Mouse (Mus musculus) left cerebral cortex, postnatal 14 days (tissue): Measurements from ENCODE around the gene Krtap9-3. TPM values are rescaled to one million over a fixed set of nuclear protein-coding genes. Genes with fewer than 3 reads are reported as not detected.
A peak's percentile ranks its signal among the peaks of the same experiment; 100 is the strongest.

Source experiments
- DNase-seq, 2 experiments: peaks; one replicate each; pipeline ENCODE4 v3.0.0; 2021 to 2022; ENCODE audit warnings: low spot score in 2 of 2, mixed read lengths in 1 of 2
- intact Hi-C: fragments of 180-260 bp; cut with DNase I; formaldehyde crosslinking; loops from one replicate; pipeline ENCODE4 v1.15.1; 2025
- total RNA-seq, 2 experiments: library from RNA; stranded (reverse); gene quantifications; 2 replicates each; pipeline ENCODE4 v1.2.3; 2021

The Krtap9-3 gene
- total RNA-seq, 2 experiments from 2014 or later = not detected

DNA sequence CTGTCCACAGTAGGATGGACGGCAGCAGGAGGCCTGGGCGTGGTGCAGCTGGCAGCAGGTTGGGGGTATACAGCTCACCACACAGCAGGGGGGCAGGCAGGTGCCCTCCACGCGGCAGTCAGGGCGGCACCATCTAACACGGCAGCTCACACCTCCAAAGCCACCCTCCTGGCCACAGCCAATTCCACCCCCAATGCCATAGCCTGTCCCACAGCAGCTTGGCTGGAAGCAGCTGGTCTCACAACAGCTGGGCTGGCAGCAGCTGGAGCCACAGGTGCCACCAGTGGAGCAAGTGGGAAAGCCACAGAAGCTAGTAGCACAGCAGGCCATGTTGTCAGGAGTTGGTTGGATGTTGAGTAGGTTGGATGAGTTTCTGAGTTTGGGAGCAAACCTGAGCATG lies 17.3 kb downstream of the Krtap9-3 start, which contains the start of gene Krtap1-5:
Krtap1-5 (minus strand) TSS at position 381 of the 400 bp plus-strand sequence.
- intact Hi-C loops = loop anchor here (5.0 kb wide), 1 partner anchor 587 kb away; no protein-coding TSS in a partner anchor

GRCm38 (mm10) chr11:99574106-99574505 lies 23.8 kb downstream of the Krtap9-3 start:
- peak; percentile 39 to 75 for DNase-seq
- intact Hi-C loops = loop anchor here (5.0 kb wide), 1 partner anchor 107 kb away; no protein-coding TSS in a partner anchor

More for the DNA sequence above, 17.3 kb downstream of the Krtap9-3 start, which contains the start of gene Krtap1-5:
- no peak for DNase-seq

DNA sequence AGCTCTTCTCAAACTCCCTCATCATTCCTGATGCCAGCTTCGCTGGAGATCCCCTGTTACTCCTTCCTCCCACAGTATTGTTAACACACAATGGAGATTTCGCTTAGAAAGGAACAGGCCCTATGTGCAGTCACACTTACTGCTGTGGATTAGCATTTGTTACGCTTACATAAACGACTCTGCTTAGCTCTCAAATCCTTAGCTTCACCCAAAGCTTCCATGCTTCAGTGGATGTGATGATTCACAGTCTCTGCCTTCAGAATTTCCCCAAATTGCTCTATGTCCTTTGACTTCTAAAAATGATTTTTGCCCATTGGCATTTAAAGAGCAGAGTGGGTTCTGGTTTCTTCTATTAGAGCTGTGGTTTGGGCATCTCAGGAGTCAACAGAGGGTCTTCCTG lies 24.7 kb downstream of the Krtap9-3 start:
- DNase-seq = peak in 1 of 2 experiments; percentile 13
- intact Hi-C loops = loop anchor here (5.0 kb wide), 1 partner anchor 106 kb away; no protein-coding TSS in a partner anchor

- DNase-seq = no peak
- intact Hi-C loops = no loop called here
Measured at GRCm38 (mm10) chr11:99566530-99566929, 31.4 kb downstream of the Krtap9-3 start, which contains the start of gene Krtap3-1. Gene Krtap3-1, minus strand, starts transcription at chr11:99566630.

DNA sequence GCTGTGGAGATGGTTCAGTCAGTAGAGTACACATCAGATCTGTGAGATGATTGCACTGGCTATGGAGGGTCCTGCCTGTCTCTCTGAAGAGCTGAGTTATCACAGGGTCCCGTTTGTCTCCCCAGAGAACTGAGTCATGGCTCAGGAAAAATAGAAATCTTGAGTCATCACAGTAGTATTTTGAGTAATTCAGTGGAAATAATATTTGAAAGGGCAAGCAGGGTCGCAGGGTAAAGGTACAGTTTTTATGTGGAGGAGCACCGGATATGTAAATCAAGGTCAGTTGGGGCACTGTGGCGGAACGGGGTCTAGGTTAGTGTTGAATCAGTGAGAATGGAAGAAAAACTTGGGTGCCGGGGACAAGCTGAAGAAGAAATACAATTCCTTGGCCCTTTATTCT lies 35.3 kb downstream of the Krtap9-3 start:
- no peak for DNase-seq
- intact Hi-C loops = no loop called here

DNA sequence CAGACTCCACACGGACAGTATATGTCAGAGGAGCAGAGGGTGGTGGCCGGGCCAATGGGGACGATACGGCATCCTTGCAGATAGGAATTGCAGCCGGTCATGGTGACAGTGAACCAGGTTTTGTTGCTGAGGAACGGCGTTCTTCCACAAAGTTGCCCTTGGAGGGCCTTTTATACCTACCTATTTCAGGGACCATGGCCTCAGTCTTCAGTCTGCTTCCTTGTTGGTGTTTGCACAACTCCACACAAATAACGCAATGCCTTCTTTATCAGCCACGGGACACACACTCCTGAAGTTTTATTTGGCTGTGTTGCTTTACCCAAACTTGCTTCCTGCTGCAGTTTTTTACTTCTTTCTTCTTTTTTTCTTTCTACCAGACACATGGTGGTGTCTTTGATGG lies 38.5 kb downstream of the Krtap9-3 start, which contains the start of gene Gm11939:
Gm11939 (minus strand) TSS at position 101 of the 400 bp plus-strand sequence.
- DNase-seq = no peak
- intact Hi-C loops = no loop called here

GRCm38 (mm10) chr11:99557976-99558745 lies 39.7 kb downstream of the Krtap9-3 start:
- intact Hi-C loops = no loop called here
- DNase-seq = peak in 1 of 2 experiments; percentile 10

- no peak for DNase-seq
- intact Hi-C loops = no loop called here
Measured at GRCm38 (mm10) chr11:99556753-99557152, 41.2 kb downstream of the Krtap9-3 start, which contains the start of gene Krtap3-2. Gene Krtap3-2, minus strand, starts transcription at chr11:99556853.

DNA sequence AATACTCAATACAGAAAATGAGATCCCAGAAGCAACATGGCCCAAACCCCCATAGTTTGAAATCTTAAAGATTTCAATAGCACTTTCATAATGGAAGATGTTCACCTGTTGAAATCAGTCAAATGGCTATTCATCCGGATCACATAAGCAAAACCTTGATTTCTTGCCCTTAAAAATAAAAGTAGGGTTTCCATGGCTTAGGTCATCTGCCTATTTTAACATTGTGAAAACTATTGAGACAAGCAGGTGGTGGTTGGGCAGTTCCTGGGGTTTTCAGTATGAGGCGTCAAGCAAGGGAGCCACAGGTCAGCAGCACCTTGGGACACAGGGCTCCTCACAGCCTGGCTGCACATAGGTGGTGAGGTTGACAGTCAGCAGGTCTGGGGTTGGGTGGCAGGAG lies 41.7 kb downstream of the Krtap9-3 start:
- intact Hi-C loops = no loop called here
- DNase-seq = no peak

- intact Hi-C loops = no loop called here
Measured at GRCm38 (mm10) chr11:99550765-99551164, 47.1 kb downstream of the Krtap9-3 start, which contains the start of gene Krtap3-3. Gene Krtap3-3, minus strand, starts transcription at chr11:99550865.

GRCm38 (mm10) chr11:99547892-99548291 lies 50.0 kb downstream of the Krtap9-3 start:
- intact Hi-C loops = no loop called here
- DNase-seq = no peak

More at GRCm38 (mm10) chr11:99550765-99551164, 47.1 kb downstream of the Krtap9-3 start, which contains the start of gene Krtap3-3:
- DNase-seq = no peak

Other genes starting within 250 kb of the Krtap9-3 start
- gene Krt27, start 247.0 kb downstream of the Krtap9-3 start, total RNA-seq = not detected
- gene Krt28, start 223.2 kb downstream of the Krtap9-3 start, total RNA-seq = under 1 TPM; 0.22 to 0.34 TPM
- gene Krt10, start 208.7 kb downstream of the Krtap9-3 start, total RNA-seq = 10 to 100 TPM; 12.2 to 13.8 TPM
- 1 to 10 TPM; 8.5 to 9.7 TPM for gene Krt12, start 175.8 kb downstream of the Krtap9-3 start, total RNA-seq
- gene Krt20, start 160.0 kb downstream of the Krtap9-3 start, total RNA-seq = not detected
- gene Krt23, start 105.0 kb downstream of the Krtap9-3 start, total RNA-seq = not detected
- not detected for gene Krt39, start 76.8 kb downstream of the Krtap9-3 start, total RNA-seq
- not detected for gene Krt40, start 54.9 kb downstream of the Krtap9-3 start, total RNA-seq
- not detected for gene Krtap3-3, start 47.2 kb downstream of the Krtap9-3 start, total RNA-seq
- not detected for gene Krtap3-2, start 41.3 kb downstream of the Krtap9-3 start, total RNA-seq
- gene Gm11939, start 38.6 kb downstream of the Krtap9-3 start, total RNA-seq = not detected
- not detected for gene Krtap3-1, start 31.5 kb downstream of the Krtap9-3 start, total RNA-seq
- gene Krtap1-5, start 17.1 kb downstream of the Krtap9-3 start, total RNA-seq = not detected
- not detected for gene Krtap1-4, start 14.5 kb downstream of the Krtap9-3 start, total RNA-seq
- gene Krtap1-3, start 6.8 kb downstream of the Krtap9-3 start, total RNA-seq = not detected
- gene Gm11938, start 5.2 kb upstream of the Krtap9-3 start, total RNA-seq = not detected
- not detected for gene Gm11937, start 12.1 kb upstream of the Krtap9-3 start, total RNA-seq
- not detected for gene Krtap2-4, start 16.7 kb upstream of the Krtap9-3 start, total RNA-seq
- gene Gm11562, start 22.3 kb upstream of the Krtap9-3 start, total RNA-seq = not detected
- not detected for gene Krtap4-1, start 30.1 kb upstream of the Krtap9-3 start, total RNA-seq
- gene Krtap4-2, start 37.0 kb upstream of the Krtap9-3 start, total RNA-seq = not detected
- gene Krtap4-7, start 46.0 kb upstream of the Krtap9-3 start, total RNA-seq = not detected
- not detected for gene Gm11555, start 52.1 kb upstream of the Krtap9-3 start, total RNA-seq
- not detected for gene Gm11563, start 60.9 kb upstream of the Krtap9-3 start, total RNA-seq
- not detected for gene Krtap4-6, start 67.9 kb upstream of the Krtap9-3 start, total RNA-seq
- not detected for gene Gm14190, start 92.6 kb upstream of the Krtap9-3 start, total RNA-seq
- gene Gm14180, start 136.2 kb upstream of the Krtap9-3 start, total RNA-seq = not detected
- not detected for gene Gm11595, start 174.8 kb upstream of the Krtap9-3 start, total RNA-seq
- gene Krtap4-8, start 182.6 kb upstream of the Krtap9-3 start, total RNA-seq = not detected
- not detected for gene Krtap4-9, start 187.1 kb upstream of the Krtap9-3 start, total RNA-seq
- not detected for gene Gm11596, start 195.4 kb upstream of the Krtap9-3 start, total RNA-seq
- not detected for gene Gm11569, start 200.8 kb upstream of the Krtap9-3 start, total RNA-seq
- gene Gm11554, start 206.3 kb upstream of the Krtap9-3 start, total RNA-seq = not detected
- not detected for gene Krtap4-13, start 211.8 kb upstream of the Krtap9-3 start, total RNA-seq
- gene Gm11564, start 217.6 kb upstream of the Krtap9-3 start, total RNA-seq = not detected
- not detected for gene 2300003K06Rik, start 240.0 kb upstream of the Krtap9-3 start, total RNA-seq